In the genomic region with DNA sequence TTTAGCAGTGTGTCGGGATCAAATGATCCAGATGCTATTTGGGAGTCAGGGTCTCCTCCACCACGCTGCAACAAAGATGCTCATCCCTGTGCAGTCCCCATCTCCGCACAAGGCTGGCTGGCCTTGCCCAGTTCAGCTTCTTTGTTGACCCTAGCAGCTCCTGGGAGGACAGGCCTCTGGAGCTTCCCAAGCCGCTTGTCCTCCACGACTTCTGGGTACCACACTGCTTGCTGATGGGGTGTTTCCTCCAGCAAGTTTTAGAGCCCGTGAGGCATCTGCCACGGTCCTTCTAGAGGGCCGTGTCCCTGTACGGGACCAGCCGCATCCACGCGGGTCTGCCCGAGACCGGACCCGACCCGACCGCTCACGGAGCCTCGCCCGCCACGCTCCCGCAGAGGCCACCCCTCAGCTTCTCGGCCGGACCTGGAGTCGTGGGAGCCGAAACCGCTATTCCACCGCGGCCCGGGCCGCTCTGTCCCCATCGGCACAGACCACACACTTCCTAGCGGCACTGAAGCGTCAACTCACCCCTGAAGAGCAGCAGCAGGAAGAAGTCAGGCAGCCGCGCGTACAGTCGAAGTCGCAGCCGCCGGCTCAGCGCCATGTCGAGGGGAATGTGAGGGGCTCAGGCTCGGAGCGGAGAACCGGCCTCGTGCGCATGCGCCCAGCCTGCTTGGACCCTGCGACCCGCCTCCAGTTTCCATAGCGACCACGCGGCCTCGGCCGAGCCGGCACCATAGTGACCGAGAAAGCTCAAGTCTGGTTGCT, we compare ENCODE assay signal across 7 mouse cellular contexts. TPM values are rescaled to one million over a fixed set of nuclear protein-coding genes. Genes with fewer than 3 reads are reported as not detected.
DNase-seq lines count a peak whose midpoint lies in the region; ATAC-seq lines count a peak whose summit lies in the region.

A gene (minus strand): TSS at position 659 of the 768 bp plus-strand sequence.

- no peaks in the 10 kb centered on the region for H3K27me3 ChIP-seq in embryonic facial prominence, embryonic 10.5 days (replicated peaks; ENCODE audit: low read depth, poor library complexity, severe bottlenecking)
- H3K27me3 ChIP-seq in midbrain, embryonic 13.5 days: no peaks in the 10 kb centered on the region

- H3K9me3 ChIP-seq in embryonic facial prominence, embryonic 10.5 days: no peaks in the 10 kb centered on the region
- H3K9me3 ChIP-seq in midbrain, embryonic 13.5 days: no peaks in the 10 kb centered on the region

- H3K36me3 ChIP-seq in embryonic facial prominence, embryonic 10.5 days (replicated peaks): peaks cover 17% of the 10 kb centered on the region
- H3K36me3 ChIP-seq in midbrain, embryonic 13.5 days: no peaks in the 10 kb centered on the region

- peak; percentile 99 for ATAC-seq in midbrain, embryonic 13.5 days

- under 1% methylated on average over 58 of the region's 58 CpGs for WGBS in embryonic facial prominence, embryonic 10.5 days
- WGBS in midbrain, embryonic 13.5 days: under 1% methylated on average over 58 of the region's 58 CpGs

- H3K4me3 ChIP-seq in embryonic facial prominence, embryonic 10.5 days: peak within 1 kb of the TSS; percentile 89
- H3K4me3 ChIP-seq in midbrain, embryonic 13.5 days (replicated peaks): peak within 1 kb of the TSS; percentile 69

- H3K4me1 ChIP-seq in embryonic facial prominence, embryonic 10.5 days: peaks cover 27% of the 10 kb centered on the region
- peaks cover 51% of the 10 kb centered on the region for H3K4me1 ChIP-seq in midbrain, embryonic 13.5 days (replicated peaks)

- peak within 1 kb of the TSS; percentile 95 for H3K27ac ChIP-seq in embryonic facial prominence, embryonic 10.5 days (replicated peaks)
- H3K27ac ChIP-seq in midbrain, embryonic 13.5 days: peak within 1 kb of the TSS; percentile 96

- H3K4me2 ChIP-seq in midbrain, embryonic 13.5 days (replicated peaks): peak within 1 kb of the TSS; percentile 77

- intact Hi-C loops in left cerebral cortex, postnatal 4 days (cut with DNase I): no loop called here

- DNase-seq in adrenal gland, postnatal 36 days: peak; percentile 95 to 97
- DNase-seq in embryonic facial prominence, embryonic 10.5 days (ENCODE audit: low spot score): peak; percentile 98
- peak; percentile 99 for DNase-seq in heart, adult 11 months
- DNase-seq in kidney, adult 11 months: peak; percentile 86
- peak; percentile 99 for DNase-seq in left cerebral cortex, postnatal 4 days
- peak; percentile 35 to 71 for DNase-seq in spleen, postnatal 4 days (ENCODE audit: low spot score in 2 of 2)

- peak within 1 kb of the TSS; percentile 89 for H3K9ac ChIP-seq in midbrain, embryonic 13.5 days (replicated peaks)

RNA-seq across cellular contexts. Expression of the gene that starts here (rescaled TPM):
- total RNA-seq in adrenal gland, postnatal 36 days (2021): 10 to 100 TPM; 37.9 to 43.2 TPM
- polyA plus RNA-seq in embryonic facial prominence, embryonic 10.5 days (2016; fragmentation: Nextera tagmentation; extraction: Ambion mirVana): 100 and 111 TPM in 2 replicates
- 10 to 100 TPM; 21.6 to 22.4 TPM for total RNA-seq in left cerebral cortex, postnatal 4 days (2021)
- 99.8 and 103 TPM in 2 replicates for polyA plus RNA-seq in midbrain, embryonic 13.5 days (2015; fragmentation: Nextera tagmentation; extraction: Ambion mirVana)

Comparison
In these comparisons a context has a peak if more than half of its experiments do, and no peak if none do; other contexts are left out.
1. Peak in every context shown above with its lines: DNase-seq, ATAC-seq, H3K4me3 ChIP-seq and H3K27ac ChIP-seq.